Mouse (Mus musculus) embryonic facial prominence, embryonic 15.5 days (tissue): ENCODE results near the gene Rtp4. TPM values are rescaled to one million over a fixed set of nuclear protein-coding genes. Genes with fewer than 3 reads are reported as not detected.

ENCODE experiments used
- ATAC-seq: fragments of 200-750 bp; cut with Nextera tagmentation; 2 replicates; pipeline ENCODE4 v1.8.0; 2017; ENCODE audit warnings: low read depth, moderate TSS enrichment; ENCODE audit not compliant: insufficient number of reproducible peaks, low FRiP score, low TSS enrichment
- H3K27ac ChIP-seq: fragments of 300-500 bp; sonication (generic); replicated peaks from 2 replicates; pipeline ENCODE4 v1.5.1; 2015; ENCODE audit warnings: mild to moderate bottlenecking, inconsistent platforms
- H3K27me3 ChIP-seq: fragments of 300-500 bp; sonication (generic); 2 replicates; pipeline ENCODE4 v1.6.1; 2015; ENCODE audit warnings: inconsistent platforms
- H3K36me3 ChIP-seq: fragments of 300-500 bp; sonication (generic); 2 replicates; pipeline ENCODE4 v1.6.1; 2015; ENCODE audit warnings: mild to moderate bottlenecking, inconsistent platforms
- H3K4me1 ChIP-seq: fragments of 300-500 bp; sonication (generic); 2 replicates; pipeline ENCODE4 v1.6.1; 2015; ENCODE audit warnings: inconsistent platforms
- H3K4me2 ChIP-seq: fragments of 300-500 bp; sonication (generic); replicated peaks from 2 replicates; pipeline ENCODE4 v1.6.1; 2015; ENCODE audit warnings: mild to moderate bottlenecking, inconsistent platforms
- H3K4me3 ChIP-seq: fragments of 300-500 bp; sonication (generic); replicated peaks from 2 replicates; pipeline ENCODE4 v1.5.1; 2015; ENCODE audit warnings: mild to moderate bottlenecking, inconsistent platforms
- H3K9ac ChIP-seq: fragments of 300-500 bp; sonication (generic); 2 replicates; pipeline ENCODE4 v1.6.1; 2015; ENCODE audit warnings: inconsistent platforms
- H3K9me3 ChIP-seq: fragments of 300-500 bp; sonication (generic); replicated peaks from 2 replicates; pipeline ENCODE4 v1.6.1; 2016; ENCODE audit warnings: inconsistent platforms
- WGBS: fragments of 180-500 bp; shearing (Covaris S2); methylation state at CpG from one replicate; pipeline ENCODE4 v1.1.7; 2015; 5-methylcytosine and 5-hydroxymethylcytosine counted together
- polyA plus RNA-seq: library from polyadenylated mRNA; unstranded; fragments of >200 nt; fragmentation: Nextera tagmentation; extraction: Ambion mirVana; gene quantifications from 2 replicates; pipeline ENCODE4 v1.2.1, GENCODE M21; 2015

The Rtp4 gene
- polyA plus RNA-seq, 1 experiment from 2014 or later: 9.8 TPM

DNA sequence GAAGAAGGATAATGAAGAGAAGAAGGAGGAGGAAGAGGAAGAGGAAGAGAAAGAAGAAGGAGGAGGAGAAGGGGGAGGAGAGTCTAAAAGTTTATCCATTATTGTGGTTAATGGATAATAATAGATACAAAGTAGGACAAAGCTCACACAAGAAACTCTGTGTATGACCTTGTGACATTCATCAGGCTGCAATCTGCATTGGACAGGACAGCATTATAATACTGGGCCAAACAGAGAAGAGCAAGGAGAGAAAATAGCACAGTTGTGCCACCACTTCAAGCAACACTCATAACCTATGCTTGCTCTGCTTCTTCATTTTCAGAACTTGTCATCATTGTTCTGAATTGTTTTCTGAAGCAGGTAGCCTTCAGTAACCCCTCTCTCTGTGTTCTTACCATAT is 72.4 kb downstream of the Rtp4 start:
- Histone ChIP-seq H3K27ac (no peak overlapping the region), H3K4me2 (no peak overlapping the region), H3K27me3 (no peaks in the 10 kb centered on the region), H3K4me1 (no peaks in the 10 kb centered on the region), H3K9me3 (peaks cover 6% of the 10 kb centered on the region; the same call in 1 of the 2 replicates), H3K9ac (no peak overlapping the region), H3K4me3 (no peak overlapping the region), H3K36me3 (no peaks in the 10 kb centered on the region)
- no peak for ATAC-seq

DNA sequence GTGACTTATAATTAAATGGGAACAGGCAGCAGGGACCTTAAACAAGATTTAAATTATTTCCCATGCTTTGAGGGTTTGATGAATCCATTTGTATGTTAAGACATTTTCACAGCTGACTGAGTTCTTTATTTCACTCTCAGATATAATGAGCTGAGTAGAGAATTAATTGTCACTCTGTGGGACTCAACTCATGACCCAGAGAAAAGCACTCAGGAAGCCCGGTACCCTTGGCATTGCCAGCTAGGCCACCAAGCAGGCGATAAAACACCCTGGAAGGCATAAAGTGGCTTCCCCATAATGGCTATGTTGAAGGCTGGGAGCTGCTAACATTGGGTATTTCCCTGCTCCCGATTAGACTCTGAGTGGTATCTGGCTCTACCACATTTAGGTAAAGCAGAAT is 76.6 kb downstream of the Rtp4 start:
- Histone ChIP-seq H3K4me1 (no peaks in the 10 kb centered on the region), H3K4me2 (no peak overlapping the region), H3K36me3 (no peaks in the 10 kb centered on the region), H3K27me3 (no peaks in the 10 kb centered on the region), H3K9me3 (no peaks in the 10 kb centered on the region), H3K27ac (no peak overlapping the region), H3K4me3 (no peak overlapping the region), H3K9ac (no peak overlapping the region)
- ATAC-seq: no peak
- WGBS: 91% methylated on average over 3 of the region's 3 CpGs

- Histone ChIP-seq H3K9me3 (no peaks in the 10 kb centered on the region), H3K36me3 (no peaks in the 10 kb centered on the region), H3K4me2 (no peak overlapping the region), H3K27me3 (no peaks in the 10 kb centered on the region), H3K4me1 (no peaks in the 10 kb centered on the region), H3K27ac (no peak overlapping the region), H3K9ac (no peak overlapping the region), H3K4me3 (no peak overlapping the region)
- ATAC-seq: no peak
Measured at GRCm38 (mm10) chr16:23597968-23598367, 77.9 kb downstream of the Rtp4 start.

- 79% methylated on average over 2 of the region's 2 CpGs for WGBS
- ATAC-seq: no peak
- Histone ChIP-seq H3K27me3 (no peaks in the 10 kb centered on the region), H3K27ac (no peak overlapping the region), H3K9ac (no peak overlapping the region), H3K9me3 (no peaks in the 10 kb centered on the region), H3K4me3 (no peak overlapping the region), H3K36me3 (no peaks in the 10 kb centered on the region), H3K4me2 (no peak overlapping the region), H3K4me1 (no peaks in the 10 kb centered on the region)
Measured at GRCm38 (mm10) chr16:23606220-23606619, 86.1 kb downstream of the Rtp4 start.

DNA sequence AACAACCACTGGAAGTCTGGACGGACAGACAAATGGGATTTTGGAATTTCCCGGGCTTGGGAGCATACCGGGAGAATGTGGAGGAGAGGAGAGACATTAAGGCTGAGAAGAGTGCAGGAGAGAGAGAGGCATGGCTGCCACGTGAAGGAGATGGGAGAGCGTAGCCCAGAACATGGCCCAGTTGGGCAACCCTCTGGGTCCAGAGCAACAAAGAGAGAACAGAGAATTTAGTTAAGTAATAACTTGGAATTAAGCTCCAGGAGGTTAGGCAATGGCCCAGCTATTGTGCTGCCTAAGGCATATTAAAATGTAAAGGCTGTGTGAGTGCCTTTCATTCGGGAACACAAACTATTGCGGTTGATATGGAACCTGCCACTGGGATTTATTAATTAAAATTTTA is 86.6 kb downstream of the Rtp4 start:
- Histone ChIP-seq H3K4me1 (no peaks in the 10 kb centered on the region), H3K27ac (no peak overlapping the region), H3K27me3 (no peaks in the 10 kb centered on the region), H3K4me3 (no peak overlapping the region), H3K36me3 (no peaks in the 10 kb centered on the region), H3K4me2 (no peak overlapping the region), H3K9me3 (no peaks in the 10 kb centered on the region), H3K9ac (no peak overlapping the region)
- no peak for ATAC-seq
- WGBS: 89% methylated on average over 7 of the region's 7 CpGs

GRCm38 (mm10) chr16:23607911-23608410 is 87.9 kb downstream of the Rtp4 start:
- Histone ChIP-seq H3K27ac (no peak overlapping the region), H3K4me3 (no peak overlapping the region), H3K9ac (no peak overlapping the region), H3K27me3 (no peaks in the 10 kb centered on the region), H3K4me2 (no peak overlapping the region), H3K4me1 (no peaks in the 10 kb centered on the region), H3K9me3 (no peaks in the 10 kb centered on the region), H3K36me3 (no peaks in the 10 kb centered on the region)
- WGBS: 21% methylated on average over 1 of the region's 1 CpGs
- no peak for ATAC-seq

DNA sequence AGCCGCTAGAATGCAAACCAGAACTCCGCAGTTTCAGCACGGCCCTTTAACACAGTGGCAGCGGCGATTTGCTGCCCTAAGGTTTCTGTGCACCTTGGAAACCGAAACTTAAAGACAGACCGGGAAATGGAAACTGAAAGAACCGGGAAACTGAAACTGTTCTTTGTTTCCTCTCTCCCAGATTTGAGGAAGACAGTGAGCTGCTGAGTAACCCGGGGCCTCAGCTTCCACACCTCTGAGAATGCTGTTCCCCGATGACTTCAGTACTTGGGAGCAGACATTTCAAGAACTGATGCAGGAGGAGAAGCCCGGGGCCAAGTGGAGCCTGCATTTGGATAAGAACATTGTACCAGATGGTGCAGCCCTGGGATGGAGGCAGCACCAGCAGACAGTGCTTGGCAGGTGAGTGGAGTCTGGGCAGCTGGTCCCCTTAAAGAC is 89.7 kb downstream of the Rtp4 start:
- H3K4me2 ChIP-seq: peak overlapping the region; percentile 42
- WGBS: 20% methylated on average over 11 of the region's 11 CpGs
- H3K27me3 ChIP-seq: no peaks in the 10 kb centered on the region
- H3K27ac ChIP-seq: no peak overlapping the region
- H3K4me1 ChIP-seq: no peaks in the 10 kb centered on the region
- no peak for ATAC-seq
- no peaks in the 10 kb centered on the region for H3K9me3 ChIP-seq
- no peak overlapping the region for H3K9ac ChIP-seq
- peak overlapping the region; percentile 35 for H3K4me3 ChIP-seq
- H3K36me3 ChIP-seq: no peaks in the 10 kb centered on the region

GRCm38 (mm10) chr16:23624205-23624604 is 104.1 kb downstream of the Rtp4 start:
- ATAC-seq: no peak

GRCm38 (mm10) chr16:23631531-23631930 is 111.4 kb downstream of the Rtp4 start:
- H3K36me3 ChIP-seq: no peaks in the 10 kb centered on the region
- H3K27ac ChIP-seq: no peak overlapping the region
- H3K27me3 ChIP-seq: no peaks in the 10 kb centered on the region
- no peak overlapping the region for H3K4me2 ChIP-seq
- 60% methylated on average over 2 of the region's 2 CpGs for WGBS
- H3K9ac ChIP-seq: no peak overlapping the region
- H3K4me3 ChIP-seq: no peak overlapping the region
- ATAC-seq: no peak
- no peaks in the 10 kb centered on the region for H3K4me1 ChIP-seq
- no peaks in the 10 kb centered on the region for H3K9me3 ChIP-seq

More at GRCm38 (mm10) chr16:23624205-23624604, 104.1 kb downstream of the Rtp4 start:
- H3K27me3 ChIP-seq: no peaks in the 10 kb centered on the region
- WGBS: 37% methylated on average over 4 of the region's 4 CpGs
- H3K4me2 ChIP-seq: no peak overlapping the region
- no peaks in the 10 kb centered on the region for H3K9me3 ChIP-seq
- no peaks in the 10 kb centered on the region for H3K36me3 ChIP-seq
- H3K27ac ChIP-seq: no peak overlapping the region
- no peak overlapping the region for H3K4me3 ChIP-seq
- H3K9ac ChIP-seq: no peak overlapping the region
- H3K4me1 ChIP-seq: no peaks in the 10 kb centered on the region

DNA sequence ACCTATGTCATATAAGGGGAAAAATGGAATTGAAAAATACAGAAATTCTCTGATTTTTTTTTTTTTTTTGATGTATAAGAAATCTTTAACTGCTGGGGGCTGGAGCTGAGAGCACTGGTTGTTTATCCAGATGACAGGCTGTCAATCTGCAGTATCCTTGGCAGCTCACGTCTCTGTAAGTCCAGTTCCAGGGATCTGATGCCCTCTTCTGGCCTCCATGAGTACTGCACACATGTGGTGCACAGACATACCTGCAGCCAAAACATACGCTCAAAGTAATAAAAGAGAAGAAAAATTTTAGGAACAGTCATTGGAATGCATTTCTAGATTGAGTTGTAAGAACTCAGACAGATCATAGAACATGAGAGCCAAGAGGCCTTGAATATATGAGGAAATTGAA is 112.6 kb downstream of the Rtp4 start:
- no peak for ATAC-seq
- Histone ChIP-seq H3K27me3 (no peaks in the 10 kb centered on the region), H3K4me3 (no peak overlapping the region), H3K36me3 (no peaks in the 10 kb centered on the region), H3K27ac (no peak overlapping the region), H3K9ac (no peak overlapping the region), H3K4me2 (no peak overlapping the region), H3K9me3 (no peaks in the 10 kb centered on the region), H3K4me1 (no peaks in the 10 kb centered on the region)
- WGBS: 66% methylated on average over 2 of the region's 2 CpGs

- WGBS: 88% methylated on average over 5 of the region's 5 CpGs
- ATAC-seq: no peak
Measured at GRCm38 (mm10) chr16:23653028-23653427, 132.9 kb downstream of the Rtp4 start.

GRCm38 (mm10) chr16:23653479-23653878 is 133.4 kb downstream of the Rtp4 start:
- Histone ChIP-seq H3K9ac (no peak overlapping the region), H3K4me3 (no peak overlapping the region), H3K4me1 (no peaks in the 10 kb centered on the region), H3K36me3 (no peaks in the 10 kb centered on the region), H3K9me3 (no peaks in the 10 kb centered on the region), H3K4me2 (no peak overlapping the region), H3K27me3 (no peaks in the 10 kb centered on the region), H3K27ac (no peak overlapping the region)
- 75% methylated on average over 4 of the region's 4 CpGs for WGBS
- ATAC-seq: no peak

More at GRCm38 (mm10) chr16:23653028-23653427, 132.9 kb downstream of the Rtp4 start:
- H3K9ac ChIP-seq: no peak overlapping the region
- H3K36me3 ChIP-seq: no peaks in the 10 kb centered on the region
- no peaks in the 10 kb centered on the region for H3K4me1 ChIP-seq
- H3K27ac ChIP-seq: no peak overlapping the region
- H3K4me2 ChIP-seq: no peak overlapping the region
- H3K27me3 ChIP-seq: no peaks in the 10 kb centered on the region
- no peaks in the 10 kb centered on the region for H3K9me3 ChIP-seq
- no peak overlapping the region for H3K4me3 ChIP-seq
